Mouse (Mus musculus): Measurements from ENCODE around the gene Rnase2b. TPM values are rescaled to one million over a fixed set of nuclear protein-coding genes. Genes with fewer than 3 reads are reported as not detected.

Gene Rnase2b
- polyA plus RNA-seq, 1 experiment = not detected

GRCm38 (mm10) chr14:51130315-51130940, 31.6 kb upstream of the Rnase2b start:
- H3K27me3 ChIP-seq (replicated peaks; ENCODE audit: control insufficient read depth, insufficient read depth, low read length) = no peaks in the 10 kb centered on the region
- WGBS = 88% methylated on average over 9 of the region's 9 CpGs
- H3K36me3 ChIP-seq (ENCODE audit: control insufficient read depth, insufficient read depth, low read length) = no peaks in the 10 kb centered on the region
- no peaks in the 10 kb centered on the region for H3K4me1 ChIP-seq (ENCODE audit: control insufficient read depth, insufficient read depth, low read length)
- H3K27ac ChIP-seq (ENCODE audit: insufficient read depth, low read depth, low read length) = no peak overlapping the region
- no peak for DNase-seq
- TF ChIP-seq POLR2A (IDR thresholded peaks at IDR 0.05; ENCODE audit: low read depth, low read length) (no peak), CTCF (conservative IDR thresholded peaks at IDR 0.05; ENCODE audit: insufficient read depth, insufficient read length, low read depth, low read length) (no peak)
- H3K4me3 ChIP-seq (ENCODE audit: insufficient read depth, low read depth, low read length) = no peak overlapping the region

- Histone ChIP-seq H3K27ac (ENCODE audit: insufficient read depth, low read depth, low read length) (no peak overlapping the region), H3K4me1 (ENCODE audit: control insufficient read depth, insufficient read depth, low read length) (no peaks in the 10 kb centered on the region), H3K4me3 (ENCODE audit: insufficient read depth, low read depth, low read length) (no peak overlapping the region), H3K36me3 (ENCODE audit: control insufficient read depth, insufficient read depth, low read length) (no peaks in the 10 kb centered on the region), H3K27me3 (replicated peaks; ENCODE audit: control insufficient read depth, insufficient read depth, low read length) (no peaks in the 10 kb centered on the region)
- DNase-seq = no peak
- TF ChIP-seq POLR2A (IDR thresholded peaks at IDR 0.05; ENCODE audit: low read depth, low read length) (no peak), CTCF (conservative IDR thresholded peaks at IDR 0.05; ENCODE audit: insufficient read depth, insufficient read length, low read depth, low read length) (no peak)
- WGBS = 76% methylated on average over 7 of the region's 7 CpGs
These were observed 30.8 kb upstream of the Rnase2b start for GRCm38 (mm10) chr14:51131086-51131815.

- H3K36me3 ChIP-seq (ENCODE audit: control insufficient read depth, insufficient read depth, low read length) = no peaks in the 10 kb centered on the region
- no peak overlapping the region for H3K27ac ChIP-seq (ENCODE audit: insufficient read depth, low read depth, low read length)
- no peak overlapping the region for H3K4me3 ChIP-seq (ENCODE audit: insufficient read depth, low read depth, low read length)
- H3K27me3 ChIP-seq (replicated peaks; ENCODE audit: control insufficient read depth, insufficient read depth, low read length) = no peaks in the 10 kb centered on the region
- 92% methylated on average over 4 of the region's 4 CpGs for WGBS
- DNase-seq = no peak
- no peak for TF ChIP-seq POLR2A (IDR thresholded peaks at IDR 0.05; ENCODE audit: low read depth, low read length)
- no peak for TF ChIP-seq CTCF (conservative IDR thresholded peaks at IDR 0.05; ENCODE audit: insufficient read depth, insufficient read length, low read depth, low read length)
- no peaks in the 10 kb centered on the region for H3K4me1 ChIP-seq (ENCODE audit: control insufficient read depth, insufficient read depth, low read length)
These were observed 29.7 kb upstream of the Rnase2b start for GRCm38 (mm10) chr14:51132372-51132771.

GRCm38 (mm10) chr14:51140342-51140741, 21.7 kb upstream of the Rnase2b start:
- no peak for DNase-seq
- Histone ChIP-seq H3K27ac (ENCODE audit: insufficient read depth, low read depth, low read length) (no peak overlapping the region), H3K4me3 (ENCODE audit: insufficient read depth, low read depth, low read length) (no peak overlapping the region), H3K4me1 (ENCODE audit: control insufficient read depth, insufficient read depth, low read length) (no peaks in the 10 kb centered on the region), H3K36me3 (ENCODE audit: control insufficient read depth, insufficient read depth, low read length) (no peaks in the 10 kb centered on the region), H3K27me3 (replicated peaks; ENCODE audit: control insufficient read depth, insufficient read depth, low read length) (no peaks in the 10 kb centered on the region)
- 77% methylated on average over 2 of the region's 2 CpGs for WGBS
- no peak for TF ChIP-seq CTCF (conservative IDR thresholded peaks at IDR 0.05; ENCODE audit: insufficient read depth, insufficient read length, low read depth, low read length)
- no peak for TF ChIP-seq POLR2A (IDR thresholded peaks at IDR 0.05; ENCODE audit: low read depth, low read length)

- H3K36me3 ChIP-seq (ENCODE audit: control insufficient read depth, insufficient read depth, low read length) = no peaks in the 10 kb centered on the region
- TF ChIP-seq CTCF (conservative IDR thresholded peaks at IDR 0.05; ENCODE audit: insufficient read depth, insufficient read length, low read depth, low read length) (no peak), POLR2A (IDR thresholded peaks at IDR 0.05; ENCODE audit: low read depth, low read length) (no peak)
- H3K27ac ChIP-seq (ENCODE audit: insufficient read depth, low read depth, low read length) = no peak overlapping the region
- 88% methylated on average over 4 of the region's 4 CpGs for WGBS
- no peak overlapping the region for H3K4me3 ChIP-seq (ENCODE audit: insufficient read depth, low read depth, low read length)
- DNase-seq = no peak
- H3K4me1 ChIP-seq (ENCODE audit: control insufficient read depth, insufficient read depth, low read length) = no peaks in the 10 kb centered on the region
- no peaks in the 10 kb centered on the region for H3K27me3 ChIP-seq (replicated peaks; ENCODE audit: control insufficient read depth, insufficient read depth, low read length)
These were observed 19.9 kb upstream of the Rnase2b start for GRCm38 (mm10) chr14:51142119-51142518.

- Histone ChIP-seq H3K4me3 (ENCODE audit: insufficient read depth, low read depth, low read length) (no peak overlapping the region), H3K27ac (ENCODE audit: insufficient read depth, low read depth, low read length) (no peak overlapping the region), H3K4me1 (ENCODE audit: control insufficient read depth, insufficient read depth, low read length) (no peaks in the 10 kb centered on the region), H3K27me3 (replicated peaks; ENCODE audit: control insufficient read depth, insufficient read depth, low read length) (no peaks in the 10 kb centered on the region), H3K36me3 (ENCODE audit: control insufficient read depth, insufficient read depth, low read length) (no peaks in the 10 kb centered on the region)
- TF ChIP-seq CTCF (conservative IDR thresholded peaks at IDR 0.05; ENCODE audit: insufficient read depth, insufficient read length, low read depth, low read length) (no peak), POLR2A (IDR thresholded peaks at IDR 0.05; ENCODE audit: low read depth, low read length) (no peak)
- no peak for DNase-seq
- 85% methylated on average over 3 of the region's 3 CpGs for WGBS
These were observed 19.5 kb upstream of the Rnase2b start for GRCm38 (mm10) chr14:51142568-51142967.

GRCm38 (mm10) chr14:51143287-51143686, 18.8 kb upstream of the Rnase2b start:
- Histone ChIP-seq H3K27me3 (replicated peaks; ENCODE audit: control insufficient read depth, insufficient read depth, low read length) (no peaks in the 10 kb centered on the region), H3K27ac (ENCODE audit: insufficient read depth, low read depth, low read length) (no peak overlapping the region), H3K4me3 (ENCODE audit: insufficient read depth, low read depth, low read length) (no peak overlapping the region), H3K36me3 (ENCODE audit: control insufficient read depth, insufficient read depth, low read length) (no peaks in the 10 kb centered on the region), H3K4me1 (ENCODE audit: control insufficient read depth, insufficient read depth, low read length) (no peaks in the 10 kb centered on the region)
- TF ChIP-seq POLR2A (IDR thresholded peaks at IDR 0.05; ENCODE audit: low read depth, low read length) (no peak), CTCF (conservative IDR thresholded peaks at IDR 0.05; ENCODE audit: insufficient read depth, insufficient read length, low read depth, low read length) (no peak)
- 68% methylated on average over 4 of the region's 4 CpGs for WGBS
- no peak for DNase-seq
